Mouse (Mus musculus): ENCODE measurements around the gene Tom1l1. TPM values are rescaled to one million over a fixed set of nuclear protein-coding genes. Genes with fewer than 3 reads are reported as not detected.
A peak's percentile ranks its signal among the peaks of the same experiment; 100 is the strongest.

The Tom1l1 gene
- total and polyA plus RNA-seq, 3 experiments, result 25.4 to 41.3 TPM; not detected in 1

DNA sequence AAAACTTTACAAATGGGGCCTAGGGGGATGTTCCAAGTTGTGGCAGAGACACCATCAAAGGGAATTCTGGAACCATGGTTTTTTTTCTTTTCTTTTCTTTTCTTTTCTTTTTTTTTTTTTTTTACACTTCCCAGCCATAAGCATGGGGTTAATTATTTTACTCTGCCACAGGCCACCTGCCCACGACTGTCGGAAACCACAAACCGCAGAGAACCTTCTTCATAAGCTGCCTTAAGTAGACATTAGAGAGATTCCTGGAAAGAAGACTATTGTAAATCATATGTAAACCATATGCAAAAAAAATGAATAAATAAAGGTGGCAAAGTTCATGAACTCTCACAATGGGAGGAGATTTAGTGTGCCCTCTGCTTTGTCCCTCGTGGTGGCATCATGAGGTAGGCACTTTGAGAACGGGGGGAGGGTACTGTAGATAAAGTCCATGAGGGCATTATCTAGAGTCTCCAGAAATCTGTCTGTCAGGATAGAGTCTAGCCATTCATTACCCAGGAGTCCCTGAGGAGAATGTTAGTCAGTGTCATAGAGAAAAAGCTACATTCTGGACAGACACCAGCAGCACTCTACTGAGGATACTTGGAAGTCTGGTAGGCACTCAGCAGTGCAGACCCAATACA lies 12.6 kb downstream of the Tom1l1 start:
- H3K9me3 ChIP-seq (replicated peaks; ENCODE audit: insufficient read depth, low read length), result no peaks in the 10 kb centered on the region
- no peaks in the 10 kb centered on the region for H3K27me3 ChIP-seq (ENCODE audit: control insufficient read depth in 1 of 2, insufficient read depth in 2 of 2, low read length in 2 of 2)
- H3K4me3 ChIP-seq (ENCODE audit: control insufficient read depth in 1 of 2, insufficient read depth in 1 of 2, low read depth in 2 of 2, low read length in 2 of 2), result no peak overlapping the region
- peaks cover 3 to 18% of the 10 kb centered on the region in 2 experiments; a peak in 3 of 4 replicates for H3K4me1 ChIP-seq (ENCODE audit: control insufficient read depth in 1 of 2, insufficient read depth in 2 of 2, low read length in 2 of 2)
- peak overlapping the region; percentile 49 for H3K27ac ChIP-seq (ENCODE audit: control insufficient read depth, low read depth, low read length)
- H3K9ac ChIP-seq (ENCODE audit: control insufficient read depth, low read depth, low read length, poor library complexity, severe bottlenecking), result no peak overlapping the region
- TF ChIP-seq CHD2 (IDR thresholded peaks at IDR 0.05; ENCODE audit: low read length) (no peak), TCF12 (IDR thresholded peaks at IDR 0.05; ENCODE audit: low read depth, low read length) (peak; percentile 85), MXI1 (IDR thresholded peaks at IDR 0.05; ENCODE audit: low read depth, low read length) (no peak), TAL1 (IDR thresholded peaks at IDR 0.05; ENCODE audit: low read length) (peak; percentile 62), HCFC1 (IDR thresholded peaks at IDR 0.05; ENCODE audit: low read depth, low read length) (no peak), POLR2A (IDR thresholded peaks at IDR 0.05; ENCODE audit: control insufficient read depth in 1 of 2, insufficient read depth in 1 of 2, low read depth in 1 of 2, low read length in 2 of 2, poor library complexity in 1 of 2) (no peak), ZC3H11A (IDR thresholded peaks at IDR 0.05; ENCODE audit: low read depth, low read length) (no peak), MEF2A (IDR thresholded peaks at IDR 0.05; ENCODE audit: extremely low read depth, insufficient replicate concordance, low read depth, low read length, poor library complexity, severe bottlenecking) (no peak), MAX (IDR thresholded peaks at IDR 0.05; ENCODE audit: low read length) (peak; percentile 43; the same call in 1 of the 2 replicates), ETS1 (IDR thresholded peaks at IDR 0.05; ENCODE audit: low read depth, low read length) (peak; percentile 62), NRF1 (IDR thresholded peaks at IDR 0.05; ENCODE audit: insufficient read depth, low read depth, low read length, poor library complexity, severe bottlenecking) (no peak), BHLHE40 (IDR thresholded peaks at IDR 0.05; ENCODE audit: borderline replicate concordance, low read depth, low read length) (peak; percentile 6; the same call in 1 of the 2 replicates), UBTF (IDR thresholded peaks at IDR 0.05; ENCODE audit: borderline replicate concordance, insufficient read depth, low read depth, low read length) (no peak), GATA1 (IDR thresholded peaks at IDR 0.05; ENCODE audit: low read depth, low read length) (peak; percentile 84), ZNF384 (IDR thresholded peaks at IDR 0.05; ENCODE audit: low read depth, low read length) (peak; percentile 87), ZKSCAN1 (IDR thresholded peaks at IDR 0.05; ENCODE audit: low read depth, low read length) (no peak), CTCF (IDR thresholded peaks at IDR 0.05 in 2 of 3, conservative IDR thresholded peaks at IDR 0.05 in 1 of 3; ENCODE audit: control insufficient read depth in 1 of 3, insufficient read depth in 1 of 3, low read depth in 2 of 3, low read length in 3 of 3, poor library complexity in 1 of 3, severe bottlenecking in 1 of 3) (no peak), EP300 (IDR thresholded peaks at IDR 0.05; ENCODE audit: low read depth in 1 of 2, low read length in 2 of 2) (peak; percentile 72 to 84), MAFK (IDR thresholded peaks at IDR 0.05; ENCODE audit: borderline replicate concordance, low read depth, low read length) (0 out of 2 replicates have a peak, but pooled peaks have one; percentile 8)
- peaks cover 12 to 25% of the 10 kb centered on the region in 2 experiments for H3K36me3 ChIP-seq (ENCODE audit: control insufficient read depth in 1 of 2, insufficient read depth in 2 of 2, low read length in 2 of 2)
- peak; percentile 63 for DNase-seq (ENCODE audit: low read depth, low spot score)
- no peaks in the 10 kb centered on the region for H3K79me2 ChIP-seq (ENCODE audit: control insufficient read depth, insufficient read depth, low read length, poor library complexity)

DNA sequence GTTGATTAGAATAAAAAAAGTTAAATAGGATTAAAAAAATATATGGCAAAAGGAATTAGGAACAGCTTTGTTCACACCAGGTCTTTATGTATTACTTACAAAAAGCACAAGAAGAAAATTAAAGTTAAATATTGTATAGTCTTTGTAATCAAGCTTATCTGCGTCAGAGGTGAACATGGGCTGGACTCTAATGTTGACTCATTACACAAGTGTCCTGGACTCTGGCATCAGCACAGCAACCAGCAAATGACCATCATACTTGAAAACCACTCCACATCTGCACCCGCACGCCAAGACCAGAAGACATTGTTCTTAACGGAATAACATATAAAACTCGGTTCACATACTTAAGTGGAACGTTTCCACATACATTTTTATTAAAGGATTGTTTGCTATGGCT lies 20.8 kb downstream of the Tom1l1 start:
- DNase-seq (ENCODE audit: low read depth, low spot score), result no peak
- no peaks in the 10 kb centered on the region for H3K9me3 ChIP-seq (replicated peaks; ENCODE audit: insufficient read depth, low read length)
- no peaks in the 10 kb centered on the region for H3K27me3 ChIP-seq (ENCODE audit: control insufficient read depth in 1 of 2, insufficient read depth in 2 of 2, low read length in 2 of 2)
- no peak overlapping the region; the same call in 1 of the 2 replicates for H3K27ac ChIP-seq (ENCODE audit: control insufficient read depth, low read depth, low read length)
- H3K4me1 ChIP-seq (ENCODE audit: control insufficient read depth in 1 of 2, insufficient read depth in 2 of 2, low read length in 2 of 2), result peaks cover 38 to 41% of the 10 kb centered on the region in 2 experiments
- H3K4me3 ChIP-seq (ENCODE audit: control insufficient read depth in 1 of 2, insufficient read depth in 1 of 2, low read depth in 2 of 2, low read length in 2 of 2), result no peak overlapping the region
- H3K9ac ChIP-seq (ENCODE audit: control insufficient read depth, low read depth, low read length, poor library complexity, severe bottlenecking), result no peak overlapping the region
- TF ChIP-seq ZMIZ1 (IDR thresholded peaks at IDR 0.05; ENCODE audit: low read depth, low read length) (no peak), GATA1 (IDR thresholded peaks at IDR 0.05; ENCODE audit: low read depth, low read length) (no peak), SIN3A (IDR thresholded peaks at IDR 0.05; ENCODE audit: low read length) (no peak), NRF1 (IDR thresholded peaks at IDR 0.05; ENCODE audit: insufficient read depth, low read depth, low read length, poor library complexity, severe bottlenecking) (no peak), CHD1 (IDR thresholded peaks at IDR 0.05; ENCODE audit: low read depth, low read length) (no peak), ETS1 (IDR thresholded peaks at IDR 0.05; ENCODE audit: low read depth, low read length) (no peak), GABPA (IDR thresholded peaks at IDR 0.05; ENCODE audit: low read depth, low read length) (no peak), MYC (IDR thresholded peaks at IDR 0.05; ENCODE audit: low read depth, low read length) (no peak), JUND (IDR thresholded peaks at IDR 0.05; ENCODE audit: low read depth, low read length) (no peak), ZC3H11A (IDR thresholded peaks at IDR 0.05; ENCODE audit: low read depth, low read length) (no peak), USF2 (IDR thresholded peaks at IDR 0.05; ENCODE audit: borderline replicate concordance in 1 of 2, insufficient read depth in 1 of 2, low read depth in 1 of 2, low read length in 2 of 2) (no peak), MAFK (IDR thresholded peaks at IDR 0.05; ENCODE audit: borderline replicate concordance, low read depth, low read length) (no peak), CTCF (IDR thresholded peaks at IDR 0.05 in 2 of 3, conservative IDR thresholded peaks at IDR 0.05 in 1 of 3; ENCODE audit: control insufficient read depth in 1 of 3, insufficient read depth in 1 of 3, low read depth in 2 of 3, low read length in 3 of 3, poor library complexity in 1 of 3, severe bottlenecking in 1 of 3) (no peak), ZNF384 (IDR thresholded peaks at IDR 0.05; ENCODE audit: low read depth, low read length) (no peak), MAX (IDR thresholded peaks at IDR 0.05; ENCODE audit: low read length) (no peak), UBTF (IDR thresholded peaks at IDR 0.05; ENCODE audit: borderline replicate concordance, insufficient read depth, low read depth, low read length) (no peak), E2F4 (IDR thresholded peaks at IDR 0.05; ENCODE audit: borderline replicate concordance, low read depth, low read length) (no peak), ZKSCAN1 (IDR thresholded peaks at IDR 0.05; ENCODE audit: low read depth, low read length) (no peak)
- no peaks in the 10 kb centered on the region for H3K79me2 ChIP-seq (ENCODE audit: control insufficient read depth, insufficient read depth, low read length, poor library complexity)
- peaks cover 6 to 45% of the 10 kb centered on the region in 2 experiments for H3K36me3 ChIP-seq (ENCODE audit: control insufficient read depth in 1 of 2, insufficient read depth in 2 of 2, low read length in 2 of 2)
